Mouse (Mus musculus) Patski (cell line): ENCODE data around the gene Rbm6. TPM values are rescaled to one million over a fixed set of nuclear protein-coding genes. Genes with fewer than 3 reads are reported as not detected.
A peak's percentile ranks its signal among the peaks of the same experiment; 100 is the strongest.

Experiments used
- ATAC-seq: fragments of 100-300 bp; one replicate; pipeline ENCODE4 v1.8.0; 2021
- CTCF ChIA-PET: fragments of 350-600 bp; sonication (Branson Sonifier 250); formaldehyde crosslinking; loops from one replicate; lab custom pipeline; 2022; ENCODE audit warnings: inconsistent platforms; lab: Charles Lee
- POLR2A ChIA-PET: fragments of 350-600 bp; sonication (Branson Sonifier 250); formaldehyde crosslinking; loops from one replicate; lab custom pipeline; 2022; ENCODE audit warnings: antibody characterized with exemption, inconsistent platforms; lab: Charles Lee
- DNase-seq: peaks from one replicate; pipeline ENCODE4 v3.0.0-alpha.2; 2011; ENCODE audit warnings: low read depth, low spot score
- H3K27me3 ChIP-seq: fragments of 371-371 bp; one replicate; pipeline ENCODE4 v1.5.1; 2021
- CTCF ChIP-seq: fragments of 100-300 bp; IDR thresholded peaks from one replicate; pipeline ENCODE4 v1.5.1; 2021
- in situ Hi-C: fragments of 300-500 bp; cut with MboI; formaldehyde crosslinking; loops from 3 replicates; pipeline ENCODE4 v1.11.1; 2018; ENCODE audit warnings: low pct_unique_long_range_greater_than_20kb, mixed read lengths
- polyA plus RNA-seq: library from polyadenylated mRNA; unstranded; gene quantifications from one replicate; pipeline ENCODE4 v1.2.3, GENCODE M21; 2021

Rbm6 gene
- polyA plus RNA-seq, 1 experiment from 2014 or later, result 54.2 TPM

DNA sequence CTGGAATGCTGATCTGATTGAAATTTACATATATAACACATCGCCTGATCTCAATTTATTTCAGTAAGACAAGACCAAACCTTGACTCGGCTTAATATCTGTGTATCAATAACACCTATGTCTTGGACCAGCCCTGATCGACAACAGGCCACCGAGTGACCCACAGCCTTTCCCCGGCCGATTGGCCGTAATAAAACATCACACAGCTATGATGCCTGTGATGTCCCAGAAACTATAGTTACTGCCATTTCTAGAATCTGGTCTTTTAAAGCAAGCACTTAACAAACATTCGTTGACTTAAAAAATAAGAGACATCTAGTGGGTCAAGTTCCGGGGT, 103.0 kb downstream of the Rbm6 start:
- no peaks in the 10 kb centered on the region for H3K27me3 ChIP-seq
- no peak for ATAC-seq
- CTCF ChIA-PET, result interaction anchor here (1.5 to 2.1 kb wide), 3 partner anchors 12 to 32 kb away, joined by 4 to 7 read pairs (median 5); no protein-coding TSS in a partner anchor
- DNase-seq, result no peak
- TF ChIP-seq CTCF, result no peak
- POLR2A ChIA-PET, result no interaction called here
- in situ Hi-C loops, result no loop called here

- no peak for TF ChIP-seq CTCF
- ChIA-PET POLR2A (no interaction called here), CTCF (interaction anchor here (1.5 to 2.1 kb wide), 3 partner anchors 11 to 32 kb away, joined by 4 to 7 read pairs (median 5); no protein-coding TSS in a partner anchor)
- ATAC-seq (no peak), DNase-seq (no peak)
- in situ Hi-C loops, result no loop called here
- no peaks in the 10 kb centered on the region for H3K27me3 ChIP-seq
Measured at GRCm38 (mm10) chr9:107769445-107770000, 103.5 kb downstream of the Rbm6 start.

GRCm38 (mm10) chr9:107768851-107769250, 104.2 kb downstream of the Rbm6 start:
- in situ Hi-C loops, result no loop called here
- no peaks in the 10 kb centered on the region for H3K27me3 ChIP-seq
- ChIA-PET POLR2A (no interaction called here), CTCF (interaction anchor here (1.5 to 2.1 kb wide), 3 partner anchors 11 to 31 kb away, joined by 4 to 7 read pairs (median 5); no protein-coding TSS in a partner anchor)
- no peak for ATAC-seq
- DNase-seq, result no peak
- TF ChIP-seq CTCF, result no peak

- no peak for TF ChIP-seq CTCF
- no peak for ATAC-seq
- POLR2A ChIA-PET, result interaction anchor here (0.9 to 1.5 kb wide), 2 partner anchors 12 to 20 kb away, joined by 3 to 7 read pairs; no protein-coding TSS in a partner anchor
- no peaks in the 10 kb centered on the region for H3K27me3 ChIP-seq
- CTCF ChIA-PET, result interaction anchor here (2.1 kb wide), 2 partner anchors 9 to 18 kb away, joined by 5 to 9 read pairs; no protein-coding TSS in a partner anchor
- no peak for DNase-seq
- in situ Hi-C loops, result no loop called here
Measured at GRCm38 (mm10) chr9:107759593-107759992, 113.4 kb downstream of the Rbm6 start.

DNA sequence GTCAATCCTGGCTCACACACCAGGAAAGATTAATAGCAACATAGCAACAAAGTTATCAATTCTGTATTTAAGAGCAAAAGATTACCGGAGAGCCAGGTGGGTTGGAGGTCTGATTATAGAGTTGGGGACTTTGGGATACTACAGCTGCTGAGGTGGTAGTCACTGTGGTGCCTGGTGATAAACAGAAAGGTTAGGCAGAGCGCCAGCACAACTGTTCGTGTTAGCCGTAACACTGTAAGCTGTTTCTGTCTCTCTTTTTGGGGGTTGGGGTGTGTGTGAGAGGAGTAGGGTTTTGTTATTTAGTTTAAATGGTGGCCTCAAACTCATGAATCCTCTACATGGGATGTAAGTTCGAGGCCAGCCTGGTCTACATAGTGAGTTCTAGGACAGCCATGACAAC, 122.7 kb downstream of the Rbm6 start:
- DNase-seq, result no peak
- no peak for TF ChIP-seq CTCF
- no peaks in the 10 kb centered on the region for H3K27me3 ChIP-seq
- in situ Hi-C loops, result no loop called here
- ATAC-seq, result no peak
- POLR2A ChIA-PET, result interaction anchor here (0.8 kb wide), 1 partner anchor 10 kb away, joined by 4 read pairs; no protein-coding TSS in a partner anchor
- CTCF ChIA-PET, result interaction anchor here (0.6 to 2.4 kb wide), 5 partner anchors 9 to 19 kb away, joined by 3 to 9 read pairs (median 5); no protein-coding TSS in a partner anchor

GRCm38 (mm10) chr9:107748063-107748462, 125.0 kb downstream of the Rbm6 start:
- DNase-seq (no peak), ATAC-seq (no peak)
- no peaks in the 10 kb centered on the region for H3K27me3 ChIP-seq
- CTCF ChIA-PET, result interaction anchor here (1.9 to 2.9 kb wide), 2 partner anchors 10 to 103 kb away, joined by 5 to 14 read pairs; no protein-coding TSS in a partner anchor
- in situ Hi-C loops, result no loop called here
- POLR2A ChIA-PET, result interaction anchor here (0.6 to 0.7 kb wide), 2 partner anchors 12 to 38 kb away, joined by 3 to 7 read pairs; no protein-coding TSS in a partner anchor
- TF ChIP-seq CTCF, result no peak

- POLR2A ChIA-PET, result interaction anchor here (0.7 to 1.6 kb wide), 3 partner anchors 8 to 1001 kb away, joined by 5 to 7 read pairs (median 6); no protein-coding TSS in a partner anchor
- DNase-seq (no peak), ATAC-seq (no peak)
- in situ Hi-C loops, result no loop called here
- CTCF ChIA-PET, result interaction anchor here (0.8 to 2.9 kb wide), 7 partner anchors 9 to 102 kb away, joined by 3 to 14 read pairs (median 6); no protein-coding TSS in a partner anchor
- TF ChIP-seq CTCF, result no peak
- no peaks in the 10 kb centered on the region for H3K27me3 ChIP-seq
Measured at GRCm38 (mm10) chr9:107747310-107747709, 125.7 kb downstream of the Rbm6 start.

DNA sequence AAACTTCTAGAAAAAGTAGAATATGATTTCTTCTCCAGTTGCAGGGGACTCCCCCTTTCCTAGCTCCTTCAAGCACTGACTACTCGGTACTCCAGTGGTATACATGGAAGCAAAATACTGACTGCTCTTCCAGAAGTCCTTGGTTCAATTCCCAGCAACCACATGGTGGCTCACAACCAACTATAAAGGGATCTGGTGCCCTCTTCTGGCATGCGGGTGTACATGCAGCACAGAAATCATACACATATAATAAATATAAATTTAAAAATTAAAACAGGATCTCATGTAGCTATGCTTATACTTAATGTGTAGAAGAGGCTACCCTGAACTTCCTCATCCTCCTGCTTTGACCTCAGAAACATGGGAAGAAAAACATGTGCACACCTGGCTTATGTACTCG, 126.4 kb downstream of the Rbm6 start:
- DNase-seq (no peak), ATAC-seq (no peak)
- ChIA-PET CTCF (interaction anchor here (0.6 to 2.9 kb wide), 9 partner anchors 9 to 103 kb away, joined by 3 to 14 read pairs (median 4); no protein-coding TSS in a partner anchor), POLR2A (interaction anchor here (0.5 to 1.6 kb wide), 2 partner anchors 9 to 227 kb away, joined by 6 to 12 read pairs; no protein-coding TSS in a partner anchor)
- peak; percentile 65 for TF ChIP-seq CTCF
- in situ Hi-C loops, result no loop called here
- no peaks in the 10 kb centered on the region for H3K27me3 ChIP-seq

DNA sequence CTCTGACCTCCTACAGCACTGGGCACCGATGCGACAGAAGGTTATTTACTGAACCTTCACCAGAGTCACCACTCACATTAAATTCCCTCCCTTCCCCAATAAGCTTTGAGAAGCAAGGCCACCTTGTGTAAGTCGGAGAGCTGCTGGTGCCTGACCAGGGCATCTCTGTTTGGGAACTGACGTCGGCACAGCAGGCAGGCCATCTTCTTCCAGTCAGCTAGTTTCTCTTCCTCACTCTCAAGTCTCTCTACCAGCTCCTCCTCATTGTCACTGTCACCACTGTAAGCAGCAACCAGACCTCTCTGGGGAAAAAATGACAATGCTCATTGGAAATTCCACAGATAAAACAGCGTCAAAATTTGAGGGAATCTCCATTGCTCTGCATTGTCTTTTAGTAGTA, 129.0 kb downstream of the Rbm6 start:
- DNase-seq, result no peak
- POLR2A ChIA-PET, result interaction anchor here (0.7 kb wide), 1 partner anchor 14 kb away, joined by 4 read pairs; no protein-coding TSS in a partner anchor
- CTCF ChIA-PET, result interaction anchor here (1.7 kb wide), 1 partner anchor 97 kb away, joined by 3 read pairs; no protein-coding TSS in a partner anchor
- ATAC-seq, result no peak
- in situ Hi-C loops, result no loop called here
- H3K27me3 ChIP-seq, result no peaks in the 10 kb centered on the region
- TF ChIP-seq CTCF, result no peak

- DNase-seq (no peak), ATAC-seq (peak; percentile 46)
- in situ Hi-C loops, result loop anchor here (5.0 kb wide), 2 partner anchors 52 to 97 kb away; no protein-coding TSS in a partner anchor
- POLR2A ChIA-PET, result interaction anchor here (0.6 to 3.6 kb wide), 8 partner anchors 20 to 62 kb away, joined by 3 to 18 read pairs (median 4); partner anchors contain the start of genes Gnat1 and Sema3f
- H3K27me3 ChIP-seq, result no peaks in the 10 kb centered on the region
- TF ChIP-seq CTCF, result peak; percentile 77
- CTCF ChIA-PET, result interaction anchor here (1.2 to 3.5 kb wide), 17 partner anchors 8 to 129 kb away, joined by 3 to 27 read pairs (median 9); partner anchors contain the start of genes Gnat1 and Sema3f
Measured at GRCm38 (mm10) chr9:107738841-107739202, 134.2 kb downstream of the Rbm6 start.
